Comparison of ENCODE assay signal across 18 mouse cellular contexts in the genomic region with DNA sequence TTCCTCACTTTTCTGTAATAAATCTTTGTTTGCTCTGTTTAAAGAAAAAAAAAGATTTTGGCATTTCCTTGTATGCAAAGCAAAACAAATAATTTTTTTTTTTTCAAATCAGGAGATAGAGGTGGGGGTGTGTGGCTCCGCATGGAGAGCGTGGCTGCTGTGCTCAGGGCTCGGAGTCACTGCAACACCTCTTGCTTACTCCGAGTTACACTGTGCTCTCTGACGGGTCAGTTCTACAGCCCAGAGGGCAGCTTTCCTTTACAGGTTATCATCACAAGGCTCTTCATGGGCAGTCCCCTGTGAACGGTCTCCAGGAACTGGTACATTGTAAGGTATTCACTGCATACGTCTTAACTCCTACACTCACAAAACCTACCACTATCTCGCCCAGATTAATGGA. TPM values are rescaled to one million over a fixed set of nuclear protein-coding genes. Genes with fewer than 3 reads are reported as not detected.
DNase-seq lines count a peak whose midpoint lies in the region; ATAC-seq and TF ChIP-seq lines count a peak whose summit lies in the region.
"Had no signal": no experiment of that assay in that cellular context is flagged by ENCODE, and none has a peak within 500 bp of the region (broad histone marks: within the 10 kb centered on the region; RNA-seq: fewer than 3 reads in every experiment).

No protein-coding gene starts in this region.

- H3K27ac ChIP-seq in cerebellum, adult 2 months (ENCODE audit: insufficient read depth, low read length), result 0 out of 2 replicates have a peak overlapping the region, but pooled peaks have one; percentile 24
- peak overlapping the region; percentile 60; the same call in 1 of the 2 replicates for H3K27ac ChIP-seq in kidney, postnatal 0 days
- 0 out of 2 replicates have a peak overlapping the region, but pooled peaks have one; percentile 61 for H3K27ac ChIP-seq in intestine, embryonic 15.5 days
- peak overlapping the region; percentile 33; the same call in 1 of the 2 replicates for H3K27ac ChIP-seq in stomach, embryonic 14.5 days (ENCODE audit: low read length)
- H3K27ac ChIP-seq in hindbrain, postnatal 0 days, result no peak overlapping the region
- H3K27ac ChIP-seq: forebrain, embryonic 15.5 days; hindbrain, embryonic 15.5 days; limb, embryonic 12.5 days had no signal

- intact Hi-C loops in left cerebral cortex, postnatal 25 days (cut with DNase I), result no loop called here

- H3K9ac ChIP-seq in kidney, postnatal 0 days (ENCODE audit: low read depth, low read length), result no peak overlapping the region
- H3K9ac ChIP-seq in intestine, embryonic 15.5 days, result no peak overlapping the region
- H3K9ac ChIP-seq in stomach, embryonic 14.5 days (replicated peaks; ENCODE audit: low read depth, low read length), result no peak overlapping the region
- no peak overlapping the region for H3K9ac ChIP-seq in hindbrain, postnatal 0 days (replicated peaks; ENCODE audit: low read length)
- H3K9ac ChIP-seq: embryonic facial prominence, embryonic 13.5 days; forebrain, embryonic 15.5 days; heart, embryonic 12.5 days; hindbrain, embryonic 15.5 days; limb, embryonic 12.5 days; lung, embryonic 14.5 days; midbrain, embryonic 15.5 days had no signal

- WGBS in cerebellum, adult 2 months, result 28% methylated on average over 8 of the region's 8 CpGs
- WGBS in kidney, postnatal 0 days, result 47% methylated on average over 8 of the region's 8 CpGs
- 51% methylated on average over 8 of the region's 8 CpGs for WGBS in intestine, embryonic 15.5 days
- WGBS in stomach, embryonic 14.5 days, result 66% methylated on average over 8 of the region's 8 CpGs
- WGBS in hindbrain, postnatal 0 days, result 82% methylated on average over 8 of the region's 8 CpGs

- no peak for DNase-seq in cerebellum, adult 2 months
- DNase-seq in cerebellum, adult 11 months, result no peak
- peak; percentile 19 for DNase-seq in kidney, postnatal 0 days (ENCODE audit: low spot score)
- DNase-seq in kidney, postnatal 25 days, result no peak
- DNase-seq in hindbrain, postnatal 0 days (ENCODE audit: low spot score), result no peak
- DNase-seq in left cerebral cortex, postnatal 25 days (ENCODE audit: low spot score in 2 of 2), result no peak
- DNase-seq: cerebellum, postnatal 14 days; lung, embryonic 14.5 days; thymus, postnatal 14 days had no signal

- no peak for TF ChIP-seq CTCF in cerebellum, adult 2 months (IDR thresholded peaks at IDR 0.05; ENCODE audit: borderline replicate concordance, insufficient read depth, low read depth, low read length)
- no peak for TF ChIP-seq CTCF in kidney, postnatal 0 days (IDR thresholded peaks at IDR 0.05; ENCODE audit: low read depth)
- TF ChIP-seq CTCF in hindbrain, postnatal 0 days (IDR thresholded peaks at IDR 0.05; ENCODE audit: low read depth), result no peak

- H3K27me3 ChIP-seq in cerebellum, adult 2 months (ENCODE audit: control insufficient read depth, insufficient read depth, low read length), result no peaks in the 10 kb centered on the region
- H3K27me3 ChIP-seq in kidney, postnatal 0 days (ENCODE audit: insufficient read depth, low read length), result no peaks in the 10 kb centered on the region
- no peaks in the 10 kb centered on the region for H3K27me3 ChIP-seq in intestine, embryonic 15.5 days (replicated peaks)
- H3K27me3 ChIP-seq in stomach, embryonic 14.5 days (ENCODE audit: control insufficient read depth, insufficient read depth, low read length), result no peaks in the 10 kb centered on the region
- H3K27me3 ChIP-seq in hindbrain, postnatal 0 days (ENCODE audit: insufficient read depth, low read length), result no peaks in the 10 kb centered on the region
- H3K27me3 ChIP-seq: embryonic facial prominence, embryonic 13.5 days; forebrain, embryonic 15.5 days; heart, embryonic 12.5 days; hindbrain, embryonic 15.5 days; limb, embryonic 12.5 days; midbrain, embryonic 15.5 days had no signal

- no peak for ATAC-seq in kidney, postnatal 0 days (replicated peaks; ENCODE audit: low FRiP score, low read depth)
- ATAC-seq in intestine, embryonic 15.5 days, result no peak
- 0 out of 2 replicates have a peak, but pooled peaks have one; percentile 12 for ATAC-seq in stomach, embryonic 14.5 days (ENCODE audit: insufficient number of reproducible peaks, insufficient read depth, low FRiP score, low read depth)
- no peak for ATAC-seq in hindbrain, postnatal 0 days
- ATAC-seq: forebrain, embryonic 15.5 days; midbrain, embryonic 15.5 days had no signal

- peaks cover 41% of the 10 kb centered on the region; the same call in 1 of the 2 replicates for H3K4me1 ChIP-seq in cerebellum, adult 2 months (ENCODE audit: control insufficient read depth, insufficient read depth, low read length)
- peaks cover 28% of the 10 kb centered on the region for H3K4me1 ChIP-seq in kidney, postnatal 0 days (replicated peaks; ENCODE audit: insufficient read depth, low read length)
- peaks cover 25% of the 10 kb centered on the region for H3K4me1 ChIP-seq in intestine, embryonic 15.5 days (replicated peaks)
- peaks cover 27% of the 10 kb centered on the region; the same call in 1 of the 2 replicates for H3K4me1 ChIP-seq in stomach, embryonic 14.5 days (ENCODE audit: control insufficient read depth, insufficient read depth, low read length)
- 0 out of 2 replicates have a peak, but pooled peaks cover 4% of the 10 kb centered on the region for H3K4me1 ChIP-seq in hindbrain, postnatal 0 days (ENCODE audit: insufficient read depth, low read length)

- no peak overlapping the region for H3K4me2 ChIP-seq in kidney, postnatal 0 days (ENCODE audit: low read length)
- no peak overlapping the region for H3K4me2 ChIP-seq in intestine, embryonic 15.5 days (replicated peaks)
- no peak overlapping the region for H3K4me2 ChIP-seq in stomach, embryonic 14.5 days (replicated peaks; ENCODE audit: low read depth, low read length)
- no peak overlapping the region for H3K4me2 ChIP-seq in hindbrain, postnatal 0 days (ENCODE audit: low read depth, low read length)
- H3K4me2 ChIP-seq: embryonic facial prominence, embryonic 13.5 days; forebrain, embryonic 15.5 days; heart, embryonic 12.5 days; hindbrain, embryonic 15.5 days; limb, embryonic 12.5 days; lung, embryonic 14.5 days; midbrain, embryonic 15.5 days had no signal

- peaks cover 19% of the 10 kb centered on the region; the same call in 1 of the 2 replicates for H3K36me3 ChIP-seq in kidney, postnatal 0 days (ENCODE audit: insufficient read depth, low read length)
- H3K36me3 ChIP-seq in intestine, embryonic 15.5 days, result peaks cover 10% of the 10 kb centered on the region; the same call in 1 of the 2 replicates
- peaks cover 30% of the 10 kb centered on the region for H3K36me3 ChIP-seq in stomach, embryonic 14.5 days (ENCODE audit: control insufficient read depth, insufficient read depth, low read length)
- 0 out of 2 replicates have a peak, but pooled peaks cover 4% of the 10 kb centered on the region for H3K36me3 ChIP-seq in hindbrain, postnatal 0 days (ENCODE audit: insufficient read depth, low read length)

- no peaks in the 10 kb centered on the region for H3K9me3 ChIP-seq in kidney, postnatal 0 days (replicated peaks; ENCODE audit: low read length)
- H3K9me3 ChIP-seq in intestine, embryonic 15.5 days, result no peaks in the 10 kb centered on the region
- H3K9me3 ChIP-seq in stomach, embryonic 14.5 days (ENCODE audit: control insufficient read depth, low read depth, low read length), result no peaks in the 10 kb centered on the region
- H3K9me3 ChIP-seq in hindbrain, postnatal 0 days (ENCODE audit: low read length), result no peaks in the 10 kb centered on the region
- H3K9me3 ChIP-seq: embryonic facial prominence, embryonic 13.5 days; forebrain, embryonic 15.5 days; heart, embryonic 12.5 days; hindbrain, embryonic 15.5 days; limb, embryonic 12.5 days; midbrain, embryonic 15.5 days had no signal

- H3K4me3 ChIP-seq in cerebellum, adult 2 months (replicated peaks; ENCODE audit: insufficient read depth, low read depth, low read length), result peak overlapping the region; percentile 1
- no peak overlapping the region for H3K4me3 ChIP-seq in kidney, postnatal 0 days (replicated peaks; ENCODE audit: low read depth, low read length)
- no peak overlapping the region for H3K4me3 ChIP-seq in intestine, embryonic 15.5 days (replicated peaks)
- no peak overlapping the region for H3K4me3 ChIP-seq in stomach, embryonic 14.5 days (ENCODE audit: low read depth, low read length)
- no peak overlapping the region for H3K4me3 ChIP-seq in hindbrain, postnatal 0 days (ENCODE audit: low read length)
- H3K4me3 ChIP-seq: embryonic facial prominence, embryonic 13.5 days; forebrain, embryonic 15.5 days; heart, embryonic 12.5 days; hindbrain, embryonic 15.5 days; limb, embryonic 12.5 days; midbrain, embryonic 15.5 days; myocyte had no signal

- TF ChIP-seq POLR2A in cerebellum, adult 2 months (IDR thresholded peaks at IDR 0.05; ENCODE audit: borderline replicate concordance, insufficient read depth, low read length), result no peak

RNA-seq across cellular contexts. Expression of gene Itm2b, which starts 11.5 kb away (rescaled TPM):
- polyA plus RNA-seq in cerebellum, adult 2 months (2012; rRNA removed), result 1,793 and 1,993 TPM in 2 replicates
- 1,975 and 1,980 TPM in 2 replicates for polyA plus RNA-seq in kidney, postnatal 0 days (2015; fragmentation: Nextera tagmentation; extraction: Ambion mirVana)
- polyA plus RNA-seq in intestine, embryonic 15.5 days (2015; fragmentation: Nextera tagmentation; extraction: Ambion mirVana), result 668 and 678 TPM in 2 replicates
- 864 and 920 TPM in 2 replicates for polyA plus RNA-seq in stomach, embryonic 14.5 days (2014; fragmentation: Nextera tagmentation; extraction: Ambion mirVana)
- total RNA-seq in hindbrain, postnatal 0 days (2014; rRNA removed), result 446 TPM in 2 replicates
- 1,059 and 1,161 TPM in 2 replicates for polyA plus RNA-seq in hindbrain, postnatal 0 days (2015; fragmentation: Nextera tagmentation; extraction: Ambion mirVana)
- total RNA-seq in left cerebral cortex, postnatal 25 days (2021), result 100 to 1,000 TPM; 746 to 815 TPM

RNA-seq across cellular contexts. Expression of gene Rb1, which starts 48.0 kb away (rescaled TPM):
- 21.2 and 22.4 TPM in 2 replicates for polyA plus RNA-seq in cerebellum, adult 2 months (2012; rRNA removed)
- polyA plus RNA-seq in kidney, postnatal 0 days (2015; fragmentation: Nextera tagmentation; extraction: Ambion mirVana), result 21.9 and 26.6 TPM in 2 replicates
- polyA plus RNA-seq in intestine, embryonic 15.5 days (2015; fragmentation: Nextera tagmentation; extraction: Ambion mirVana), result 18.4 and 24.8 TPM in 2 replicates
- 22.6 and 28.6 TPM in 2 replicates for polyA plus RNA-seq in stomach, embryonic 14.5 days (2014; fragmentation: Nextera tagmentation; extraction: Ambion mirVana)
- 23.9 and 31.8 TPM in 2 replicates for total RNA-seq in hindbrain, postnatal 0 days (2014; rRNA removed)
- polyA plus RNA-seq in hindbrain, postnatal 0 days (2015; fragmentation: Nextera tagmentation; extraction: Ambion mirVana), result 18.1 and 19.6 TPM in 2 replicates
- 10 to 100 TPM; 31.1 to 33.1 TPM for total RNA-seq in left cerebral cortex, postnatal 25 days (2021)
